18 mouse cellular contexts compared by ENCODE assay signal in the genomic region with DNA sequence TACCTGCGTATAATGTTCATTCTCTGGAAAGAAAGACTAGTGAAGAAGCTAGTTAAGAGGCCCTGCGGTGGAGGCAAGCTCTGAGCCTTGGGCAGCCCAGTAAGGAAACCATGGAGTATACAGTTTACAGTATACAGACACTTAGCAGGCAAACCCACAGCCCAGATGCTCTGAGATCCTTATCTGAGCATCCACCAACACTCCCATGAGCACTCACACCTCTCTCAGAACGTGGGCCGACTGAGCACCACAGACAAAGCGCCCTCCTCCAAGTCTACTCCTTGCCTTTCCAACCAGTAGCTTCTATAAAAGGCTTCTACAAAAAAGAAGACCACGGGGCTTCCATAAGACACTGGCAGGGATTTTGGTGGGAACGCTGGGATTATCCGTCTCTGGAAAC. TPM values are rescaled to one million over a fixed set of nuclear protein-coding genes. Genes with fewer than 3 reads are reported as not detected.
DNase-seq lines count a peak whose midpoint lies in the region; ATAC-seq and TF ChIP-seq lines count a peak whose summit lies in the region.
"Had no signal": no experiment of that assay in that cellular context is flagged by ENCODE, and none has a peak within 500 bp of the region (broad histone marks: within the 10 kb centered on the region; RNA-seq: fewer than 3 reads in every experiment).

No protein-coding gene starts in this region.

- no peak for TF ChIP-seq CTCF in layer of hippocampus, adult 2 months (conservative IDR thresholded peaks at IDR 0.05)

- 74% methylated on average over 8 of the region's 8 CpGs for WGBS in forebrain, embryonic 13.5 days
- 82% methylated on average over 8 of the region's 8 CpGs for WGBS in forebrain, embryonic 10.5 days
- 87% methylated on average over 8 of the region's 8 CpGs for WGBS in neural tube, embryonic 14.5 days

- H3K9ac ChIP-seq in forebrain, embryonic 13.5 days = no peak overlapping the region
- no peak overlapping the region for H3K9ac ChIP-seq in neural tube, embryonic 14.5 days (replicated peaks; ENCODE audit: low read depth, low read length)

- no peak for ATAC-seq in forebrain, embryonic 13.5 days
- ATAC-seq in neural tube, embryonic 14.5 days (ENCODE audit: low read depth) = no peak

- H3K4me2 ChIP-seq in forebrain, embryonic 13.5 days = no peak overlapping the region
- H3K4me2 ChIP-seq in neural tube, embryonic 14.5 days (ENCODE audit: low read depth, low read length) = no peak overlapping the region
- H3K4me2 ChIP-seq: heart, embryonic 13.5 days had no signal

- H3K4me3 ChIP-seq in forebrain, embryonic 13.5 days = no peak overlapping the region
- H3K4me3 ChIP-seq in forebrain, embryonic 10.5 days = no peak overlapping the region
- no peak overlapping the region for H3K4me3 ChIP-seq in layer of hippocampus, adult 2 months
- no peak overlapping the region for H3K4me3 ChIP-seq in neural tube, embryonic 14.5 days (ENCODE audit: low read depth, low read length)
- H3K4me3 ChIP-seq: heart, embryonic 13.5 days had no signal

- peaks cover 83% of the 10 kb centered on the region for H3K4me1 ChIP-seq in forebrain, embryonic 13.5 days
- H3K4me1 ChIP-seq in forebrain, embryonic 10.5 days = peaks cover 74% of the 10 kb centered on the region
- H3K4me1 ChIP-seq in neural tube, embryonic 14.5 days (ENCODE audit: control insufficient read depth, insufficient read depth, low read length) = peaks cover 42% of the 10 kb centered on the region

- peak overlapping the region; percentile 57; the same call in 1 of the 2 replicates for H3K27ac ChIP-seq in forebrain, embryonic 13.5 days
- H3K27ac ChIP-seq in forebrain, embryonic 10.5 days = no peak overlapping the region
- peak overlapping the region; percentile 9; the same call in 1 of the 2 replicates for H3K27ac ChIP-seq in layer of hippocampus, adult 2 months
- peak overlapping the region; percentile 1; the same call in 1 of the 2 replicates for H3K27ac ChIP-seq in neural tube, embryonic 14.5 days (ENCODE audit: low read depth, low read length)

- H3K9me3 ChIP-seq in forebrain, embryonic 13.5 days (replicated peaks) = no peaks in the 10 kb centered on the region
- H3K9me3 ChIP-seq in forebrain, embryonic 10.5 days = no peaks in the 10 kb centered on the region
- H3K9me3 ChIP-seq in neural tube, embryonic 14.5 days (ENCODE audit: control insufficient read depth, low read length) = no peaks in the 10 kb centered on the region
- H3K9me3 ChIP-seq: heart, embryonic 13.5 days had no signal

- DNase-seq in forebrain, embryonic 10.5 days (ENCODE audit: extremely low spot score, low spot score) = no peak
- DNase-seq in layer of hippocampus, adult 2 months (ENCODE audit: low spot score in 2 of 2) = no peak
- DNase-seq in layer of hippocampus, adult 11-12 months (ENCODE audit: low spot score) = no peak
- DNase-seq in neural tube, embryonic 10.5 days (ENCODE audit: extremely low spot score, low spot score) = no peak
- peak; percentile 41 for DNase-seq in right cerebral cortex, postnatal 14 days
- DNase-seq in gastrocnemius, postnatal 25 days = no peak
- DNase-seq: adrenal gland, adult 2 months; cerebellum, adult 11 months; cerebellum, postnatal 14 days; heart, postnatal 36 days; kidney, adult 8-10 months; layer of hippocampus, postnatal 36 days; lung, adult 2 months; lung, postnatal 36 days; thymus, adult 2 months had no signal

- H3K27me3 ChIP-seq in forebrain, embryonic 13.5 days = no peaks in the 10 kb centered on the region
- peaks cover 15% of the 10 kb centered on the region; the same call in 1 of the 2 replicates for H3K27me3 ChIP-seq in forebrain, embryonic 10.5 days (ENCODE audit: poor library complexity, severe bottlenecking)
- no peaks in the 10 kb centered on the region for H3K27me3 ChIP-seq in neural tube, embryonic 14.5 days (ENCODE audit: control insufficient read depth, insufficient read depth, low read length)
- H3K27me3 ChIP-seq: heart, embryonic 13.5 days had no signal

- no peaks in the 10 kb centered on the region for H3K36me3 ChIP-seq in forebrain, embryonic 13.5 days (ENCODE audit: poor library complexity, severe bottlenecking)
- H3K36me3 ChIP-seq in forebrain, embryonic 10.5 days (replicated peaks) = no peaks in the 10 kb centered on the region
- H3K36me3 ChIP-seq in neural tube, embryonic 14.5 days (ENCODE audit: control insufficient read depth, insufficient read depth, low read length) = no peaks in the 10 kb centered on the region

RNA-seq across cellular contexts. Expression of gene Nav1, which starts 51.2 kb away (rescaled TPM):
- polyA plus RNA-seq in forebrain, embryonic 13.5 days (2015; fragmentation: Nextera tagmentation; extraction: Ambion mirVana) = 30.6 and 33.3 TPM in 2 replicates
- 25.3 and 28.4 TPM in 2 replicates for polyA plus RNA-seq in forebrain, embryonic 10.5 days (2016; fragmentation: Nextera tagmentation; extraction: Ambion mirVana)
- 10 to 100 TPM; 60.3 to 71.2 TPM for total RNA-seq in layer of hippocampus, adult 2 months (2021)
- 61.2 and 64.9 TPM in 2 replicates for polyA plus RNA-seq in neural tube, embryonic 14.5 days (2014; fragmentation: Nextera tagmentation; extraction: Ambion mirVana)
- total RNA-seq in gastrocnemius, postnatal 25 days (2021) = 10 to 100 TPM in 1 of 2 experiments, 1 to 10 TPM in 1; 7.9 to 11.1 TPM
